Comparison of ENCODE assay signal across 20 mouse cellular contexts in genomic region chr9:56577405-56577804, GRCm38 (mm10).
DNase-seq lines count a peak whose midpoint lies in the region; ATAC-seq and TF ChIP-seq lines count a peak whose summit lies in the region.
"Had no signal": no experiment of that assay in that cellular context is flagged by ENCODE, and none has a peak within 500 bp of the region (broad histone marks: within the 10 kb centered on the region; RNA-seq: fewer than 3 reads in every experiment).

No protein-coding gene starts in this region.

- peak overlapping the region; percentile 30; the same call in 1 of the 2 replicates for H3K27ac ChIP-seq in hindbrain, embryonic 10.5 days
- no peak overlapping the region for H3K27ac ChIP-seq in hindbrain, embryonic 11.5 days (ENCODE audit: low read depth, low read length)
- H3K27ac ChIP-seq in midbrain, embryonic 10.5 days (replicated peaks): peak overlapping the region; percentile 64; the same call in 1 of the 2 replicates
- H3K27ac ChIP-seq in midbrain, embryonic 14.5 days (replicated peaks; ENCODE audit: low read depth, low read length): no peak overlapping the region
- H3K27ac ChIP-seq: embryonic facial prominence, embryonic 15.5 days; forebrain, embryonic 10.5 days; gastrocnemius, adult 2 months; heart, embryonic 13.5 days; intestine, embryonic 15.5 days had no signal

- ATAC-seq in hindbrain, embryonic 11.5 days (ENCODE audit: low FRiP score): no peak
- no peak for ATAC-seq in midbrain, embryonic 14.5 days (ENCODE audit: low FRiP score, low TSS enrichment)
- ATAC-seq: forebrain, embryonic 14.5 days; intestine, embryonic 15.5 days had no signal

- H3K36me3 ChIP-seq in hindbrain, embryonic 10.5 days: no peaks in the 10 kb centered on the region
- no peaks in the 10 kb centered on the region for H3K36me3 ChIP-seq in hindbrain, embryonic 11.5 days (ENCODE audit: control insufficient read depth, insufficient read depth, low read length)
- no peaks in the 10 kb centered on the region for H3K36me3 ChIP-seq in midbrain, embryonic 10.5 days
- H3K36me3 ChIP-seq in midbrain, embryonic 14.5 days (ENCODE audit: control insufficient read depth, insufficient read depth, low read length): no peaks in the 10 kb centered on the region
- H3K36me3 ChIP-seq: embryonic facial prominence, embryonic 15.5 days; forebrain, embryonic 10.5 days; heart, embryonic 13.5 days; intestine, embryonic 15.5 days had no signal

- peaks cover 45% of the 10 kb centered on the region for H3K4me1 ChIP-seq in hindbrain, embryonic 10.5 days (replicated peaks)
- H3K4me1 ChIP-seq in hindbrain, embryonic 11.5 days (replicated peaks; ENCODE audit: control insufficient read depth, insufficient read depth, low read length): peaks cover 11% of the 10 kb centered on the region
- H3K4me1 ChIP-seq in midbrain, embryonic 10.5 days: peaks cover 57% of the 10 kb centered on the region
- peaks cover 26% of the 10 kb centered on the region; the same call in 1 of the 2 replicates for H3K4me1 ChIP-seq in midbrain, embryonic 14.5 days (ENCODE audit: control insufficient read depth, insufficient read depth, low read length)
- H3K4me1 ChIP-seq: heart, embryonic 13.5 days had no signal

- no peak for DNase-seq in hindbrain, embryonic 10.5 days (ENCODE audit: low spot score)
- no peak for DNase-seq in hindbrain, embryonic 11.5 days (ENCODE audit: low spot score)
- peak; percentile 59 for DNase-seq in midbrain, embryonic 10.5 days (ENCODE audit: low spot score)
- DNase-seq in midbrain, embryonic 14.5 days: no peak
- peak; percentile 40 for DNase-seq in Muller cell, postnatal 12 days (ENCODE audit: inconsistent ontology term)
- peak; percentile 46 for DNase-seq in brain, embryonic 14.5 days (ENCODE audit: low read depth)
- no peak for DNase-seq in adrenal gland, postnatal 14 days
- DNase-seq in urinary bladder, postnatal 4 days (ENCODE audit: low spot score in 2 of 2): no peak
- DNase-seq: adrenal gland, postnatal 10 days; cerebellum, adult 18-20 months; cerebellum, adult 9-11 months; gastrocnemius, adult 2 months; gastrocnemius, postnatal 25 days; heart, postnatal 36 days had no signal

- H3K27me3 ChIP-seq in hindbrain, embryonic 10.5 days (ENCODE audit: insufficient read depth, poor library complexity, severe bottlenecking): peaks cover 4% of the 10 kb centered on the region; the same call in 1 of the 2 replicates
- no peaks in the 10 kb centered on the region for H3K27me3 ChIP-seq in hindbrain, embryonic 11.5 days (ENCODE audit: control insufficient read depth, insufficient read depth, low read length)
- H3K27me3 ChIP-seq in midbrain, embryonic 10.5 days (ENCODE audit: low read depth, poor library complexity, severe bottlenecking): peaks cover 31% of the 10 kb centered on the region
- H3K27me3 ChIP-seq in midbrain, embryonic 14.5 days (ENCODE audit: control insufficient read depth, insufficient read depth, low read length): no peaks in the 10 kb centered on the region
- H3K27me3 ChIP-seq: embryonic facial prominence, embryonic 15.5 days; intestine, embryonic 15.5 days had no signal

- H3K4me2 ChIP-seq in hindbrain, embryonic 11.5 days (replicated peaks; ENCODE audit: low read depth, low read length): no peak overlapping the region
- H3K4me2 ChIP-seq in midbrain, embryonic 14.5 days (ENCODE audit: low read length): no peak overlapping the region
- H3K4me2 ChIP-seq: embryonic facial prominence, embryonic 15.5 days; heart, embryonic 13.5 days; intestine, embryonic 15.5 days had no signal

- WGBS in hindbrain, embryonic 10.5 days: 62% methylated on average over 11 of the region's 11 CpGs
- 66% methylated on average over 11 of the region's 11 CpGs for WGBS in hindbrain, embryonic 11.5 days
- WGBS in midbrain, embryonic 10.5 days: 62% methylated on average over 11 of the region's 11 CpGs
- WGBS in midbrain, embryonic 14.5 days: 24% methylated on average over 11 of the region's 11 CpGs

- no peak overlapping the region for H3K4me3 ChIP-seq in hindbrain, embryonic 10.5 days
- no peak overlapping the region for H3K4me3 ChIP-seq in hindbrain, embryonic 11.5 days (ENCODE audit: low read depth, low read length)
- no peak overlapping the region; the same call in 1 of the 2 replicates for H3K4me3 ChIP-seq in midbrain, embryonic 10.5 days
- no peak overlapping the region for H3K4me3 ChIP-seq in midbrain, embryonic 14.5 days (replicated peaks; ENCODE audit: low read depth, low read length)
- H3K4me3 ChIP-seq: embryonic facial prominence, embryonic 15.5 days; erythroblast, embryonic 14.5 days; forebrain, embryonic 10.5 days; gastrocnemius, adult 2 months; heart, embryonic 13.5 days; intestine, embryonic 15.5 days had no signal

- no peak for TF ChIP-seq POLR2A in brain, embryonic 14.5 days (IDR thresholded peaks at IDR 0.05; ENCODE audit: borderline replicate concordance, extremely low read depth, insufficient read depth, insufficient read length, poor library complexity, severe bottlenecking)

- H3K9me3 ChIP-seq in hindbrain, embryonic 10.5 days: no peaks in the 10 kb centered on the region
- H3K9me3 ChIP-seq in hindbrain, embryonic 11.5 days (ENCODE audit: control insufficient read depth, low read length): no peaks in the 10 kb centered on the region
- H3K9me3 ChIP-seq in midbrain, embryonic 10.5 days (replicated peaks): no peaks in the 10 kb centered on the region
- H3K9me3 ChIP-seq in midbrain, embryonic 14.5 days (ENCODE audit: control insufficient read depth, low read length): no peaks in the 10 kb centered on the region
- H3K9me3 ChIP-seq: embryonic facial prominence, embryonic 15.5 days; forebrain, embryonic 10.5 days; heart, embryonic 13.5 days; intestine, embryonic 15.5 days had no signal

- no peak for TF ChIP-seq CTCF in brain, embryonic 14.5 days (IDR thresholded peaks at IDR 0.05; ENCODE audit: borderline replicate concordance, extremely low read depth, insufficient read depth, insufficient read length)

- H3K9ac ChIP-seq in hindbrain, embryonic 11.5 days (ENCODE audit: low read depth, low read length): no peak overlapping the region
- no peak overlapping the region for H3K9ac ChIP-seq in midbrain, embryonic 14.5 days (replicated peaks; ENCODE audit: low read length)
- H3K9ac ChIP-seq: embryonic facial prominence, embryonic 15.5 days; heart, embryonic 13.5 days; intestine, embryonic 15.5 days had no signal

Comparison
In these comparisons a context has a peak if more than half of its experiments do, and no peak if none do; other contexts are left out.
1. DNase-seq: peak in midbrain, embryonic 10.5 days (single experiment), Muller cell, postnatal 12 days (single experiment) and brain, embryonic 14.5 days (single experiment); none in hindbrain, embryonic 10.5 days (single experiment), hindbrain, embryonic 11.5 days (single experiment), midbrain, embryonic 14.5 days (single experiment), adrenal gland, postnatal 14 days (single experiment) and urinary bladder, postnatal 4 days (0 of 2).
2. H3K27ac ChIP-seq: peak in hindbrain, embryonic 10.5 days (single experiment) and midbrain, embryonic 10.5 days (single experiment); none in hindbrain, embryonic 11.5 days (single experiment) and midbrain, embryonic 14.5 days (single experiment).